Mouse (Mus musculus) embryonic fibroblast, embryonic 13.5 days (primary cell): ENCODE results near the gene Sart3.

ENCODE experiments used
- CTCF ChIP-seq: IDR thresholded peaks from 2 replicates; pipeline ENCODE4 v1.5.1; 2011; ENCODE audit warnings: mild to moderate bottlenecking, control low read depth, low read length, moderate library complexity, borderline replicate concordance; ENCODE audit not compliant: insufficient read depth
- POLR2A ChIP-seq: IDR thresholded peaks from 2 replicates; pipeline ENCODE4 v1.6.1; 2011; ENCODE audit warnings: low read depth, mild to moderate bottlenecking, control low read depth, low read length, moderate library complexity

- TF ChIP-seq POLR2A (no peak), CTCF (no peak)
Observed at GRCm38 (mm10) chr5:113726618-113727017, 45.7 kb downstream of the Sart3 start.
